Mouse (Mus musculus) 3T3-L1 (cell line): ENCODE data around the gene Il34.
"Not testable (repeated sequence)": the region's sequence is repeated elsewhere in the genome, so short reads cannot be mapped to it uniquely, and the experiment has no call there.

Source experiments
- DNase-seq: peaks from one replicate; pipeline ENCODE4 v3.0.0-alpha.2; 2015; ENCODE audit warnings: low read depth, low spot score

Il34 gene

DNA sequence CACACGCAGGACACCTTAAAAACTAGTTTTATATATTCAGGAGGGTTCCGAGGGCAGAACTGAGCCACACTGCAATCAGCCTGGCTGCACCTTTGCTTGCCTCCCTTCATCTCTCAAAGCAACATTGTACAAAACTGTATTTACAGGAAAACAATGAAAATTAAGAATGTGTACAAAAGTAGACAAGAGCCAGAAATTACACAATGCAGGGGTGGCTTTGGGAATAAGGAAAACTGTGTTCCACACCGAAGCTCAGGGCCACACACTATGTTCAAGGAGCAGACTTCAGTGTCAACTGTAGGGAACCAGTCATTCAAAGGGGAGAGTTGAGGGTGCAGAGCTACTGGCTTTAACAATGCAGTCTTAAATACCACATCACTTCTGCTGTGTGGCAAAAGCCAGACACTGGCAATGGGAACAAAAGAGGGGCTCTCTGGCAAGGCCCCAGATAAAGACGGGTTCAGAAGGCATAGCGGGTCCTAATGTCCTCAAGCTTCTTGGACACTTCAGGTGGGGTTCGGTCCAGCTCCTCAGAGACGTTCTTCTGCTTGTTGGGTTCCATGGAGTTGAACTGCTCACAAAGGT is 4.8 kb upstream of the Il34 start:
- DNase-seq: no peak

DNA sequence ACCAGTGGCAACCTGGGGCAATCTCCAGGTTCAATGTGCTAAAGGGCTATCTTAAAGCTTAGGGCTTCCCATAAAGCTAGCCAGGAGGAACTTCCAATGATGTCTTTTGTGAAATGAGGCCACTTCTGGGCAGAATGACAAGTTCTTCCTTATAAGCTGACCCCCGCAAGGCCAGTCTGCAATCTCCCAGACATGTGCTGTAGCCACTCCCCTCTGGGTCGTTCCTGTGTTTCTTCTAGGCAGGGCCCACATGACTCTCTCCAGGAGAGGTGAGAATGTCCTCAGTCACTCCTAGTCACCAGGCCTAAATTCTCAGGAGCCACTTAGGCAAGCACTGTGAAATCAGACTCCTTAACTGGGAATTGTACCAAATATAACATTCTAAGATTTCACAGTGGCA is 4.1 kb upstream of the Il34 start:
- peak; percentile 98 for DNase-seq

DNA sequence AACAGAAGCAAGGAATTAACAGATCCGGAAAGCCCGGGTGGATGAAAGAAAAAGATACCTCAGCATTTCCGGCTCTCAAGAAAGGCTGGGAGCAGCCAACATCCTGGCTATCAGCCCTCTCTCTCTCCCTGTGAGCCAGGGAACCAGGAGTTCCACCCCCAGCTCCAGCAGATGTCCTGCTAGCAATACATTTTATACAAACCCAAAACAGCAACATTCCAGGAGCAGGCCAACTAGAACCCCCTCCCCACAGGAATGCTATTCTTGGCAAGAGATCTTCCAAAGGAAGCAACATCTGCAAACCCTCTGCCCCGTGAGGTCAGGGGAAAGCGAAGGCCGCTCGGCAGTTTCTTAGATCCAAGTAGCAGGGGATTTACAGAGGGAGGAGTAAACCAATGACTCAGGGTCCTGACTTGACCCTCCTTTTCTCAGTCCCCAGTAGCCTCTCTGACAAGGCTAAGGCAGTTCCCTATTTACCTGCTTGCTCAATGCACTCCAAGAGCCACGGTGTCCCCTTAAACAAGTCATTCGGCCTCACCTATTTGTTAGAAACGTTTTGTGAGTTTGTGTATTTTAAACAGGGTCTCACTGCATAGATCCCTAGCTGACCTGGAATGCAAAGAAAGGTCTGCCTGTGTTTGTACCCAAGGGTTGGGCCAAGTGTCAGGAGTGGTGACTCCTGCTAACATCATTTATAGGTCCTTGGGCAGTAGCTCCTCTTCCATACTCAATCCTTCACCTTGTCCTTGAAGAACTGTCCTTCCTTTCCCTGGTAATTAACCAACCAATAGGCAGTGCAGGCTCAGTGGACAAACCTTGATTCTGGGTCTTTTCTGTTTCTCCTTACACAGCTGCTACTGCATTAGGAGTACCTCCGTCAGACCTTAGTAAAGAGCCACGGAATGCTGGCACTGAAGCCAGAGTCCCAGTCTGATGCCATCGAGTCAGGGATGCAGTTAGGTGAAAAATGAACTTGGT is 3.1 kb upstream of the Il34 start:
- DNase-seq: peak; percentile 98

DNA sequence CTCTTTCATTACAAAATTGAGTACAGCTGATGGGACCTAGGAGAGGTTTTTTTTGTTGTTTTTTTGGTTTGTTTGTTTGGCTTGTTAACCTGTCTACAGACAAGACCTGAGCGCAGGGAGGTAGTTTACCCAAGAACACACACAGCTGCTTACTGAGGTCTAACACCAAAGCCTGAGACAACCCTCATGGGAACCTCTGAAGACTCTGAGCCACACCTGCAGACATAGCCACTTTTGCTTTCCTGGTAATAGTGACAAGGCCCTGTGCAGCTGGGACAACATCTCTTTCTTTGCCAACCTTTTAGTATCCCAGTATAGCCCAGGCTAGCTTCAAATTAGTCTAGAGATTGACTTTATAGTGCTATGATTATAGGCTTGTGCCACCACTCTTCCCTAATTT is 422 bp upstream of the Il34 start:
- DNase-seq: no peak

DNA sequence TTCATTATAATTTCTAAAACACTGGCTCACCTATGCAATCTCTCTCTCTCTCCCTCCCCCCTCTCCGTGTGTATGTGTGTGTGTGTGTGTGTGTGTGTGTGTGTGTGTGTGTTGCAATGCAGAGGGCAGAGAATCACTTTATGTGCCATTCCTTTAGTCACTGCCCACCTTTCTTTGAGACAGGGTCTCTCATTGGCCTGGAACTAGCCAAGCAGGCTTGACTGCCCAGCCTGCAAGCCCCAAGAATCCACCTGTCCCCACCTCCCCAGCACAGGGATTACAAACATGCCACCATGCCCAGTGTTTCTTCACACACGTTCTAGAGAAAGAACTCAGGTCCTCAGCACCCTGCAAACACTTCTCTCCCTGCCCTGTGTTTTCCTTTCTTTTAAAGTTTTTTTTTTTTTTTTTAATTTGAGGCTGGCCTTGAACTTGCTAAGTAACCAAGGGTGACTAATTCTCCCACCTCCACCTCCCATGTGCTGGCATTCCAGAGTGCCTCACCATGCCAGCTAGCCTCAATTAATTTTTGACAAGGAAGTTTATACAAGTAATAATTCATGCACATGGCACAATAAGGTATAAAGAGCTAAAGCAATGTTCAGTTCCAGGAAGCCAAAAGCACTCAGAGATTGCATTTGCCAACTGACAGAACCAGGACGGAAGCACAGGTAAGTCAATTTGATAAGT is 754 bp downstream of the Il34 start:
- DNase-seq: no peak

DNA sequence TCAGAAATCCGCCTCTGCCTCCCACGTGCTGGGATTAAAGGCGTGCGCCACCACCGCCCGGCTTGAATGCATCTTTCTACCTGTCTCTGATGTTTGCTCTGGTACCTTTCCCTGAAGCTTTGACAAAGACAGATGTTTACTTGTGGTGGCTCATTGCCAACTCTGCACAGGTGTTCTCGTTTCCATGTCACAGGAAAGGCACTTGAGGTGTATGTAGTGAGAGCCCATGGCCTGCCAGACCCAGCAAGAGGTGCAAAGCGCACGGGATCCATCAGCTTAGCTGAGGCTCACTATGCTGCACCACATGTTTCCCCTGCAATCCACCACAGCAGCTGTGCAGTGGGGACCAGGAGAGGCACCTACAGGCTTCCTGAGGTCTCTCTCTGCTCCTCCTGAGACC is 1.9 kb downstream of the Il34 start:
- no peak for DNase-seq

DNA sequence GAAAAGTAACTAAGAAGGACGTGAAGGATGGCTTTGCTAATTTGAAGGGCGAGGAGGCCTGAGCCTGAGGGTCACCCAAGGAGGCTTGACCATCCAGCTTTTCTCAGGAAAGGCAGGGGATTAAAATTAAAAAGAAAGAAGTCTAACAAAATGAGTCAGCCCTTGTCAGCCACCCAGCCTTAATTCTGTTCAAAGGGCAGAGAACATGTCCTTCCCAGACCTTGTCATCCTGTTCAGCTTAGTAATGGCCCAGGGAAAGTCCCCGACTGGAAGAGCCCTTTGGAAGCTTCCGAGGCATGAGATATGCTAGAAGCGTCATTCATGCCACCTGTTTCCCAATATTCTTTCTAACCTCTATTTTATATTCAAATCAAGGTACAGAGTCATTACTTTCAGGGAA is 2.7 kb downstream of the Il34 start:
- peak; percentile 64 for DNase-seq

DNA sequence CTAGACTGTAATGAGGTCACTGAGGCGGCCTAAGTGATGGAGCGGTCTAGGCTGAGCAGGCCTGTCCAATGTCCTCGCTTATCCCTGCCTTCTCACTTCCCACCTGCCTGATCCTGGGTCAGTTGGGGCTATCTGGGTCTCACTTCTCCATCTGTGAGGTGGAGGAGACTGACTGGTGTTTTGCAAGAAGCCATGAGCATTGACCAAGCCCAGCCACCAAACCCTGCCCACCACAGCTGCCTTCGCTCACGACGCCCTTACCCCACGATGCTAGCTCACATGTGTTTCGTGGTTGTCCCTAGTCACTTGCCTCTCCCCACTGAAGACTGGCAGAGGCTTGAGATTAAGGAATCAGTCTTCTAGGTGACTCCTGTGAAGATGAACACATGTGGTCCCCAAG is 8.6 kb downstream of the Il34 start:
- DNase-seq: no peak

DNA sequence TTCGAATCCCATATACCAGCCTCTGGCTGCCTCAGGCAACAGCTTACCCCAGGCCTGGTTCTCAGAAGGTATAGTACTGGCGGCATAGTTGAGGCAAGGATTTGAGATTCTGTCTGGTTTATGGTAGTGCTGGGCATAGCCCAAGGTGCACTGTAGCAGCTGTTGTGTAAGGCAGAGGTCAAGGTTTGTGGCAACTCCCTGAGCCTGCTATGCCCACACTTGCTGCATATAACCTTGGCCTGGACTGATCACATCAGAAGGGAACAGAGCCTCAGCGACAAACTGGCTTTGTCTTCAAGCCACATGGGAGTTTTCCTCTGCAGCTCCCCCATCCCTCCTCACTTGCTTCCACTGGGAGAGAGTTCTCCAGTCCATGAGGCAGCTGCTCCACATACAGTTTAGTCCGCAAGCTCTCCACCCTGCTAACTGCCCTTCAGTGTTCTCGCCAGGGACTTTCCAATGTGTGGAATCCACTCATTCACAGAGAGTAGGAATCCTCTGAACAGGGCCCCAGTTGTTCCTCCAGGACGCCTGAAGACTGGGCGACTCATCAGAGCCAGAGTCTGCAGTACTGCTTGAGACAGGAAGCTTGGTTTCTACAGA is 11.3 kb downstream of the Il34 start:
- DNase-seq: peak; percentile 99

DNA sequence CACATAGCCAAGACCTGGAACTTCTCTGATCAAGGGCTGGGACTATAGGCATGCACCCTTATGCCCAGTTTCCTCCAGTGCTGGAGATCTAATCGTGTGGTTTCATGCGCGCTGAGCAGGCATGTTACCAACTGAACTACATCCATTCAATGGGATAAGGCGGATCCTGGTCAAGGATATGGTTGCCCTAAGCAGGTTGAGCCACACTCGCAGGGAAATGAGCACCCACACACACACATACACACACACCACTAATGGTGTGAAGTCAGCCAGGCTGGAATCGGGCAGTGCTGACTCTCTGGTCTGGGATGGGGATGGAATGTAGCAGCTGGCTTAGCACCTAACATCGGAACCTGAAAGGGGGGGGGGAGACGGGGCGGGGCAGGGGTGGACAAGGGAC is 11.8 kb downstream of the Il34 start:
- no peak for DNase-seq

DNA sequence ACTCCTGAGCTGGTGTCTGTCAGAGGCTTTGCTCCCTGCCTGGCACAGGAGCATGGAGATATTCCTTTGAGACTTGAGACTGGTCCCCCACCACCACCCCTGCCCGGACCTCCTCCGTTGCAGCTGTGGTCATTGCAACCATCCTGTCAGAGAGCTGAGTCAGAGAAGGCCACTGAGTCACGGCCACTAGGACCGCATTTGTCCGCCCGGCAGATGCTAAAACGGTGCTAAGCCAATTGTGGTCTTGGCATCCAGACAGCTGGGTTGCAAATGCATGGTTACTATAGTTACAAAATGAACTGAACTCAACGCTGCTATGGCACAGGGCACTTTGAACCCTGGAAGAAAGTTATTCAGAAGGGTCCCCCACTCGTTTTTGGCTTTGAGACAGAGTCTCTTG is 12.2 kb downstream of the Il34 start:
- DNase-seq: peak; percentile 99

DNA sequence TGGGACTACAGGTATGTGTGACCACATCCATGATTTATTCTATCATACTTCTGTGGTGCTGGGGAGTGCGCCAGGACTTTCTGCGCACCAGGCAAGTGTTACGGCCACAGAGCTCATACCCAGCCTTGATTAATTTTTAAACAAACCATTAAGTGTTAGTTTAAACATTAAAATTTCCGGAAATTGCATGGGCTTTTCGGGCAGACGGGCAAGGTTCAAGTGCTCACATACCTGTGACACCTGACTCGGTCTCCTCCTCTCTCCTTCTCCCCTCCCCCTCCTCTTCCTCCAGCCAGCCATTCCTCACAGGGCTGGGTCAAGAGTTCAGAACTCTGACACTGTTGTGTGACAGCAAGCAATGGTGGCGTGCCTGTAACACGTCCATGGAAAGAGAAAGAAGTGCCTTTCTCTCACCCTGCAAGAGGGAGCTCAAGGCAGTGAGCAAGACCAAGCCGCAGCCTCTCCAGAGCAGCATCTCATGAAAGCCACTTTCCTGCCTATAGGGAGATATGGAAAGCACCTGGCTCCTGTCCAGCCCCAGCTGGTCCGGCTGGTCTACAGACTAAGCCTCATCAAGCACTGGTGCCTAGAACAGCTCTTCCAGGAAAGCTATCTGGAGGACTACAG is 13.0 kb downstream of the Il34 start:
- DNase-seq: peak; percentile 99

DNA sequence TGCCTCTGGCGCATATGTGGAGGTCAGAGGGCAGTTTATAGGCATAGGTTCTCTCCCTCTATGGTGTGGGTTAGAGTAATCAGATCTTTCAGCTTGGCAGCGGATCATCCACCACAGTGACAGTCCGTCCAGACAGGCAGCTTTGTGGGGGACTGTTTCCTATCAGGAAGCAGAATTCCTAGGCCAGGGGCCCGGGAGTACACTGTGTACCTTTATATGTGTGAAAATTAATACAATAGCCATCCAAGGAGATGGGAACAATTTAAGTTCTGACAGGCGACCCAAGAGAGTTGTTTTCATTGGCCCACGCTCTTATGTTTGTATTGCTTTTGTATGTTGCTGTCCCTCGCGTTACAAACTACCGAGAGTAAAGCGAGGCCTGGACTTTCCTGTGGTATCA is 14.6 kb downstream of the Il34 start:
- no peak for DNase-seq

DNA sequence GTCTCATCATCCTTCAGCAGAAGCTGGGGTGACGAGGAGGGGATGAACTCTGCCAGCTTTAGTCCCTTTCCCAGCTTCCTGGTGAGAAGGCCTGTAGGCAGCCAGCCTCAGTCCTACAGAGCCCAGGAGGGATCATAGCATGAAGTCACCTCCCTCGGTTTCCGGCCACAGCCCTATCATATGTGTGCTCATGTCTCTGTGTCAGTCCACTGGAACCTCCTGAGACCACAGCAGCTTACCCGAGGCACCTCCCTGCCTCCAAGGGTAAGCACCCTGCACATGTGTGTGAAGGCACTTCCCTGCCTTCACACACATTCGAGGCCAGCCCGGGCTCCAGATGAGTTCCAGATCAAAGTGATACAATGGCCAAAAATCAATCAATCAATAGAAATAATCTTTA is 15.5 kb downstream of the Il34 start:
- DNase-seq: peak; percentile 59

DNA sequence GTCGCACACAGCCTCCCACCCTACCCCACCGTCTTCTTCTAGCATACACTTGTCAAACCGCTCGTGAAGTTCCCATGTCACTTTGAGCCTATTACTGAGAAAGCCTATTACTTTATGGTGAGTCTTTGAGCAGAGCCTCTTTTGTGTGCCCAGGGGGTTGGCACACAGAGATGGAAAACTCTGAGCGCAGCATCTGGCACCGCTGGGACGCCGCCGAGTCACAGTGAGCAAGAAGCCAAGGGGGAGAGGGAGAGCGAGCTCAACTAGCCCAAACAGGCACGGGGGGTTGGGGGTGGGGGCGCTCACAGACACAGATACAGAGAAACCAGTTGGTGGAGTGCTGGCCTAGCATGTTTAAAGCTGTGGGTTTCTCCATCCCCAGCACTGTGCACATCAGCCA is 16.2 kb downstream of the Il34 start:
- peak; percentile 76 for DNase-seq

DNA sequence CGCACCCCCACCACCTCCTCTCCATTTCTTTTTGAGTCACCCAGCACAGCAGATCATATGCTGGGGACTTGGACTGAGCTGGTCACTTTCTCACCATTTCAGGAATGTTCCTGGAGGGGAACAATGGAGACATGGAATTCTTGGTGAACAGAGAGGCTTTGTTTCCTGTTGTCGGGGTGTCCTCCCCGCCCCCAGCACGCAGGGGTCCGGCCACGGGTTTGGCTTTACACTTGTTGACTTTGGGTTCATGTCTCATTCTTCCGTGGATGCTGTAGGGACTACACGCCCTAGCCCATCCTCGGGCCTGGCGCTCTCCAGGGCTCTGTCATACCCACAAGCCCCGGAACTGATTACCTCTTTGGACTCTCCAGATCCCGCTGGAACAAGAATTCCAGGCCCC is 16.7 kb downstream of the Il34 start:
- DNase-seq: peak; percentile 86

DNA sequence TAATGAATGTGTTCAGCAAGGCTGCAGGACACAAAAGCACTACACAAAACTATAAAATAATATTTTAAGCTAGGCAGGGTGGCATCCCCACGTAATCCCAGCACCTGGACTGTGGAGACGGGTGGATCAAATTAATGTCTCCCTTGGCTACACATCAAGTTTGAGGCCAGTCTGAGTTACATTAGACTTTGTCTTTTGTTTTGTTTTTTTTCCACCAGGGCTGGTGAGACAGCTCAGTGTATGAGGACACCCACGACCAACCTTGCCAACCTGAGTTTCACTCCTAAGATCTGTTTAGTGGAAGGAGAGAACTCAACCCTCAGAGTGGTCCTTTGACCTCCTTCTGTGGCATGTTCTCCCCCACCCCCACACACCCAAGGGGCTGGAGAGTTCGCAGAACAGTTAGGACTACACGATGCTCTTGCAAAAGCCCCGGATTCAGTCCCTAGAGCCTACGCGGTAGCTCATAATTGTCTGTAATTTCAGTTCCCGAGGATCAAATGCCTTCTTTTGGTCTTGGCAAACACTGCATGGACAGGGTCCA is 18.2 kb downstream of the Il34 start:
- peak; percentile 49 for DNase-seq

DNA sequence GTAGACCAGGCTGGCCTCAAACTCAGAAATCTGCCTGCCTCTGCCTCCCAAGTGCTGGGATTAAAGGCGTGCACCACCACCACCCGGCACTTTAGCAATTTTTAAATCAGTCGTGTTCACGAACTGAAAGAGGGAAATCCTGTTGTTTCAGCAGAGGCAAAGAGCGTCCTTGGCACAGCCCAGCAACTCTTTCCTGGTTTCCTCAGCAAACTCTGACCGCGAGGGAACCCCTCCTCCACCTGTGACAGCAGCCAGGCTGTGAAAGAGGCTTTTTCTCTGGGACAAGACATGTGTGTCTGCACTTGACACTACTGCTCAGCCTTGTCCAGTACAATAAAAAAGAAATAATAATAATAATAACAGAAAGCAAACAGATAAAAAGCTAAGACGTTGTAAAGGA is 18.8 kb downstream of the Il34 start:
- DNase-seq: no peak

DNA sequence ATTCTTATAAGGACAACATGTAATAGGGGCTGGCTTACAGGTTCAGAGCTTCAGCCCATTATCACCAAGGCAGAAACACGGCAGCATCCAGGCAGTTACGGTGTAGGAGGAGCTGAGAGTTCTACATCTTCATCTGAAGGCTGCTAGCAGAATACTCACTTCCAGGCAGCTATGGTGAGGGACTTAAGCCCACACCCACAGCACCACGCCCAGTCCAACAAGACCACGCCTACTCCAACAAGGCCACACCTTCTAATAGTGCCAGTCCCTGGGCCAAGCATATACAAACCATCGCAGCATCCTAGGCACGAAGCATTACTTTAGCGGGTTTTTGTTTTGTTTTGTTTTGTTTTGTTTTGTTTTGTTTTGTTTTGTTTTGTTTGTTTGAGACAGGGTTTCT is 19.2 kb downstream of the Il34 start:
- DNase-seq: not testable (repeated sequence)

DNA sequence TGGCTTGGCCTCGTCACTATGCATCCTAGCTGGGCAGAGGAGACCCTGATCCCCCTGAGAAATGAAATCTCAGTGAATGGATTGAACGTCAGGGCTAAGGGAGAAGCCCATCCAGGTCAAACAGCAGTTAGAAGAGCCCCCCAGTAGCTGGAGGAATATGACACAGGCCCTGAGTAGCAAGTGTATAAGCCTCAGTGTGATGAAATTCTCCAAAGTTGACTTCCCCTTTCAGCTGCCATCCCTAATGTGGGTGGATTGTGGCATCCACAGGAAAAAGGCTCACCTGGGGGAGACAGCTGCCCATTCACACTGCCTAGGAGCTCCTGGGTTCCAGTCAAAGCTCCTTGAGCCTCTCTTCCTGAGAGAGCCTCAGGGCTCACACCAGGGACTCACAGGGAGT is 20.4 kb downstream of the Il34 start:
- peak; percentile 34 for DNase-seq

DNA sequence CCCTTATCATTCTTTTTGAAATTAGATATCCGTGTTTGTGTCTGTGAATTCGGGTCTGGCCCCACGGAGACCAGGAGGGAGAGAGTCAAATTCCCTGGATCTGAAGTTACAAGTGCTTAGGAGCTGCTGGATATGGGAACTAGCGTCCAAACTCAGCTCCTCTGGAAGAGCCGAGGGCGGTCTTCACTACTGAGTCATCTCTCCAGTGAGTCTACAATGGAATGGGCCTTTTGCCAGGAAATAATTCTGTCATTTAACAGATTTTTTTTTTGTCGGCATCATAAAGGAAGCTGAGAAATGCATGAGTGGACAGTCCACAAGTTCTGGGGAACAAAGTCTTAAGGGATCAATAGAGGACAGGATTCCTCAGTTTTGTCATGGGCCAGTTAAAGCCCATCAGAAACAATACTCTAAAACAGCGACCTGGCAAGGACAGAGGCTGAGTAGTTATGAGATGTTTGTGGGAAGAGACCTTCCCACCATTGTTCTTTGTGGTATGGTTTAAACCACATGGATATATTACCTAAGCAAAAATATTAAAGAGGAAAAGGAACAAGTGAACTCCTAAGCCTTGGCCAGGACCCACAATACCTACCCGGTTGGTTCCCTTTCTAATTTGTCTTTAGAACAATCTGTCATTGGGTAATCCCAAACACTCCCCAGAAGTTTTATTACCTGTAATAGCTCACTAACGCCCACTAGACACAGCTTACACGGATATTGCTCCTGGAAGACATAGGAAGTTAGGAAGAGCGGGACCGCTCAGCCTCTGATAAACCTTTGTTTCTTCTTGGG is 25.6 kb downstream of the Il34 start:
- DNase-seq: peak; percentile 98
